Mouse (Mus musculus) liver, embryonic 14.5 days (tissue): Measurements from ENCODE around the gene Spen. TPM values are rescaled to one million over a fixed set of nuclear protein-coding genes. Genes with fewer than 3 reads are reported as not detected.

ENCODE experiments used
- ATAC-seq: fragments of 200-750 bp; cut with Nextera tagmentation; 2 replicates; pipeline ENCODE4 v1.8.0; 2017; ENCODE audit warnings: moderate number of reproducible peaks, mild to moderate bottlenecking, moderate library complexity; ENCODE audit not compliant: insufficient read depth
- DNase-seq, 3 experiments: peaks; one replicate each; pipeline ENCODE4 v3.0.0-alpha.2; 2012 to 2013; ENCODE audit warnings: low read depth in 3 of 3, low spot score in 3 of 3
- H3K27ac ChIP-seq: fragments of 300-500 bp; sonication (generic); 2 replicates; pipeline ENCODE4 v1.5.1; 2014; ENCODE audit warnings: moderate library complexity, mild to moderate bottlenecking, control low read depth, inconsistent platforms
- H3K27me3 ChIP-seq: fragments of 300-500 bp; sonication (generic); 2 replicates; pipeline ENCODE4 v1.6.1; 2014; ENCODE audit warnings: mild to moderate bottlenecking, low read length, moderate library complexity; ENCODE audit not compliant: control insufficient read depth, insufficient read depth
- H3K36me3 ChIP-seq: fragments of 300-500 bp; sonication (generic); replicated peaks from 2 replicates; pipeline ENCODE4 v1.6.1; 2014; ENCODE audit warnings: low read depth; ENCODE audit not compliant: control insufficient read depth, insufficient read depth
- H3K4me1 ChIP-seq, 2 experiments: fragments of 200-500 bp in 1 of 2; fragments of 300-500 bp in 1 of 2; sonication (generic) in 1 of 2; replicated peaks; 2 replicates each; pipeline ENCODE4 v1.6.1; 2012 to 2014; ENCODE audit warnings: antibody characterized with exemption in 1 of 2, inconsistent platforms in 1 of 2, low read length in 1 of 2; ENCODE audit not compliant: control insufficient read depth in 2 of 2, insufficient read depth in 2 of 2
- H3K4me2 ChIP-seq: fragments of 300-500 bp; sonication (generic); 2 replicates; pipeline ENCODE4 v1.6.1; 2014; ENCODE audit warnings: low read depth, mild to moderate bottlenecking, control low read depth, moderate library complexity
- H3K4me3 ChIP-seq, 2 experiments: fragments of 200-500 bp in 1 of 2; fragments of 300-500 bp in 1 of 2; sonication (generic) in 1 of 2; 2 replicates each; pipeline ENCODE4 v1.5.1; 2012 to 2014; ENCODE audit warnings: low read depth in 2 of 2, low read length in 2 of 2, mild to moderate bottlenecking in 2 of 2, control low read depth in 1 of 2, inconsistent platforms in 1 of 2, moderate library complexity in 1 of 2; ENCODE audit not compliant: insufficient read depth in 1 of 2
- H3K9ac ChIP-seq: fragments of 300-500 bp; sonication (generic); replicated peaks from 2 replicates; pipeline ENCODE4 v1.6.1; 2014; ENCODE audit warnings: mild to moderate bottlenecking, control low read depth, moderate library complexity
- H3K9me3 ChIP-seq: fragments of 300-500 bp; sonication (generic); 2 replicates; pipeline ENCODE4 v1.6.1; 2016; ENCODE audit warnings: low read length, mixed read lengths; ENCODE audit not compliant: control insufficient read depth
- CTCF ChIP-seq: IDR thresholded peaks from 2 replicates; pipeline ENCODE4 v1.5.1; 2016; ENCODE audit warnings: antibody characterized with exemption, low read depth, control low read depth
- EP300 ChIP-seq: IDR thresholded peaks from 2 replicates; pipeline ENCODE4 v1.6.1; 2016; ENCODE audit warnings: antibody characterized with exemption, low read depth
- WGBS: fragments of 180-500 bp; shearing (Covaris S2); extraction: QIAGEN DNeasy Blood & Tissue Kit; methylation state at CpG from one replicate; pipeline ENCODE4 v1.1.7; 2014; ENCODE audit not compliant: insufficient replicate concordance; 5-methylcytosine and 5-hydroxymethylcytosine counted together
- polyA plus RNA-seq, 2 experiments: library from polyadenylated mRNA; depleted of rRNA in 1 of 2; stranded (reverse) in 1 of 2; unstranded in 1 of 2; fragments of >200 nt; fragmentation: Nextera tagmentation in 1 of 2; extraction: Ambion mirVana in 1 of 2; gene quantifications; 2 replicates each; pipeline versions ENCODE4 v1.2.1 to v1.2.3; 2012 to 2014

The Spen gene
- polyA plus RNA-seq, 2 experiments, result 3.4 to 4.0 TPM

DNA sequence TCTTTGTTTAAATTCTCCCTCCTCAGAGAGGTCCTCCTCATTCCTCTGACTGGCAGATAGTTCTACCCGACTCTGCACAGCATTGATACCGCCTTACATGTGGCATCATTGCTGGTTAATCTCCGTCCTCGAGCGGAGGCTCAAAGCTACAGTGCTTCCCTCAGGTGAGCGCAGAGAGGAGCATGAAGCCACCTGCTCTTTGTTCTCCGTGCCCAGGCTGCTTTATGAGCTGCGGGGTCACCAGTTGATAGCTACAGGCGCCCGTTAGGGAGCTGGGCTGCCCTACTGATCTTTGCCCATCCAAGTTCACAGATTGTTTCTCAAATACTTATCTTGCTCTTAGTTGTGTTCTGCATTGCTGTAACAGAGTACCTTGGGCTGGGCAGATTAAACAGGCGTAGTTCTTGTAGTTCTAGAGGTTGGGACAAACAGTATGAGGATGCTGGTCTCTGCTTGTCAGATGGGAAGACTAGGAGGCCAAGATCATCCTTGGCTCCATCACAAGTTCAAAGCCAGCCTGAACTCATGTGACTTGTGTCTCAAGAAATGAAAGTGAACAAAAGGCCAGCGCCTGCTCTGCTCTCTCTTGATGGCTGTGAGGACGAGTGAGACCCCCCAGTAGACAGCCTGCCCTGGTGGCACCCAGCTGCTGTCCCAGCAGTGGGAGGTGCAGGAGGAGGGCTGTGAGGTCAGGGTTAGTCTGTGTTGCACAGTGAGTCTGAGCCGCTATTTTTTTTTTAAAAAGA, 82.0 kb downstream of the Spen start:
- Histone ChIP-seq H3K27ac (no peak overlapping the region), H3K9me3 (no peaks in the 10 kb centered on the region), H3K4me2 (no peak overlapping the region), H3K27me3 (no peaks in the 10 kb centered on the region), H3K4me1 (no peaks in the 10 kb centered on the region), H3K4me3 (no peak overlapping the region), H3K36me3 (no peaks in the 10 kb centered on the region; the same call in 1 of the 2 replicates), H3K9ac (no peak overlapping the region)
- TF ChIP-seq EP300, result no peak
- TF ChIP-seq CTCF, result no peak
- DNase-seq (no peak), ATAC-seq (no peak)
- WGBS, result 76% methylated on average over 14 of the region's 14 CpGs

DNA sequence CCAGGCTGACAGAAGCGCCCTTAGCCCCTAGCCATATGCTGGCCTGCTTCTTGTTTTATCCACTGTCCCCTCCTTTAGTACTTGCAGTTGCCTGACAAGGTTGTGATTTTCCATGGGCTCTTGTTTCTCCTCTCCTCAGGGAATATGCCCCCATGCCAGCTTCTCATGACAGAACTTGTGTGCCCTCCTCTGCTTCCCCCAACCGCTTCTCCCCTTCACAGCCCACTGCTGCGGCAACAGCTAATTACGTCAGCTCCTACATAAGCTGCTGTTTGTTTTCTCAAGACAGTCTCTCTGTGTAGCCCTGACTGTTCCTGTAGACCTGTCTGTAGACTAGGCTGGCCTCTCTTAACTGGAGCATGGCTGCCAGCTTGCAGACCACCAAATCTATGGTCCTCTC, 82.9 kb downstream of the Spen start:
- Histone ChIP-seq H3K9ac (no peak overlapping the region), H3K4me2 (no peak overlapping the region), H3K4me3 (no peak overlapping the region), H3K9me3 (no peaks in the 10 kb centered on the region), H3K36me3 (no peaks in the 10 kb centered on the region; the same call in 1 of the 2 replicates), H3K27me3 (no peaks in the 10 kb centered on the region), H3K27ac (no peak overlapping the region), H3K4me1 (no peaks in the 10 kb centered on the region)
- 82% methylated on average over 4 of the region's 4 CpGs for WGBS
- TF ChIP-seq EP300 (no peak), CTCF (no peak)
- DNase-seq (no peak), ATAC-seq (no peak)

- 53% methylated on average over 14 of the region's 14 CpGs for WGBS
- Histone ChIP-seq H3K36me3 (no peaks in the 10 kb centered on the region; the same call in 1 of the 2 replicates), H3K4me1 (no peaks in the 10 kb centered on the region), H3K9me3 (no peaks in the 10 kb centered on the region), H3K4me2 (no peak overlapping the region), H3K9ac (no peak overlapping the region), H3K4me3 (no peak overlapping the region), H3K27ac (no peak overlapping the region), H3K27me3 (no peaks in the 10 kb centered on the region)
- ATAC-seq, result no peak
- TF ChIP-seq CTCF (no peak), EP300 (no peak)
- DNase-seq, result no peak
These were observed 83.6 kb downstream of the Spen start for GRCm38 (mm10) chr4:141454581-141455350.

GRCm38 (mm10) chr4:141451916-141452450, 86.4 kb downstream of the Spen start:
- Histone ChIP-seq H3K9me3 (no peaks in the 10 kb centered on the region), H3K4me2 (no peak overlapping the region), H3K27ac (no peak overlapping the region), H3K36me3 (no peaks in the 10 kb centered on the region; the same call in 1 of the 2 replicates), H3K9ac (no peak overlapping the region), H3K27me3 (no peaks in the 10 kb centered on the region), H3K4me3 (no peak overlapping the region), H3K4me1 (no peaks in the 10 kb centered on the region)
- DNase-seq (no peak), ATAC-seq (no peak)
- 78% methylated on average over 9 of the region's 9 CpGs for WGBS
- TF ChIP-seq EP300 (no peak), CTCF (no peak)

DNA sequence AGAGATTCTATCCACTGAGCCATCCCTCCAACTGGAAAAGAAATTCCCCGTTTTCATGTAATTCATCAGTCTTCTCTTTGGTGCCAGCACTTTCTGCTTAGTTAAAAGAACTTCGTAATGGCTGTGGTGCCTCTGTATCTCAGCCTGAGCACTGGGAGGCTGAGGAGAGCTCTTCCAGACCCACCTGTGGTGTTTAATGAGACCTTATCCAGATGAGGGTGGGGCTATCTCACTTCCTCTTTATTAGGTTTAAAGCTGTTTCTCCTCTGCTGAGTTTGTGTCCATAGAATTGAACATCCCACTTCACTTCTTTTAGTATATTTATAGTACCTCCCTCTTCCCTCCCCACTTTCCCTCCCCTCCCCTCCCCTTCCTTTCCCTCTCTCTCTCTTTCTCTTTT, 87.1 kb downstream of the Spen start:
- DNase-seq, result no peak
- Histone ChIP-seq H3K4me3 (no peak overlapping the region), H3K27me3 (no peaks in the 10 kb centered on the region), H3K36me3 (no peaks in the 10 kb centered on the region; the same call in 1 of the 2 replicates), H3K4me2 (no peak overlapping the region), H3K27ac (no peak overlapping the region), H3K4me1 (no peaks in the 10 kb centered on the region), H3K9me3 (no peaks in the 10 kb centered on the region), H3K9ac (no peak overlapping the region)
- TF ChIP-seq CTCF (no peak), EP300 (no peak)
- 72% methylated on average over 2 of the region's 2 CpGs for WGBS
- no peak for ATAC-seq
